Mouse (Mus musculus): ENCODE measurements around the gene Zfp654. TPM values are rescaled to one million over a fixed set of nuclear protein-coding genes. Genes with fewer than 3 reads are reported as not detected.

Zfp654 gene
- polyA plus RNA-seq, 1 experiment from 2014 or later: 2.4 TPM

GRCm38 (mm10) chr16:64836709-64837108 is 14.7 kb downstream of the Zfp654 start:
- WGBS: 95% methylated on average over 2 of the region's 2 CpGs
- ATAC-seq (ENCODE audit: low FRiP score, low TSS enrichment) (no peak), DNase-seq (ENCODE audit: low spot score) (no peak)

GRCm38 (mm10) chr16:64835996-64836545 is 15.4 kb downstream of the Zfp654 start:
- no peak for ATAC-seq (ENCODE audit: low FRiP score, low TSS enrichment)
- no peak for TF ChIP-seq EP300 (optimal IDR thresholded peaks at IDR 0.05)
- TF ChIP-seq CTCF (IDR thresholded peaks at IDR 0.05; ENCODE audit: low read depth): no peak
- H3K27ac ChIP-seq (replicated peaks): no peak overlapping the region
- H3K36me3 ChIP-seq (ENCODE audit: control insufficient read depth, insufficient read depth, low read length): no peaks in the 10 kb centered on the region
- no peak for DNase-seq (ENCODE audit: low spot score)
- H3K9me3 ChIP-seq (ENCODE audit: control insufficient read depth, low read length): no peaks in the 10 kb centered on the region
- no peak overlapping the region for H3K9ac ChIP-seq (ENCODE audit: low read length)
- 73% methylated on average over 1 of the region's 1 CpGs for WGBS
- no peaks in the 10 kb centered on the region for H3K27me3 ChIP-seq (ENCODE audit: control insufficient read depth, insufficient read depth, low read length)
- H3K4me2 ChIP-seq (replicated peaks; ENCODE audit: low read depth): no peak overlapping the region
- no peak overlapping the region for H3K4me3 ChIP-seq (ENCODE audit: low read depth, low read length)
- H3K4me1 ChIP-seq (replicated peaks; ENCODE audit: control insufficient read depth, insufficient read depth): no peaks in the 10 kb centered on the region

More at GRCm38 (mm10) chr16:64836709-64837108, 14.7 kb downstream of the Zfp654 start:
- Histone ChIP-seq H3K4me2 (replicated peaks; ENCODE audit: low read depth) (no peak overlapping the region), H3K9me3 (ENCODE audit: control insufficient read depth, low read length) (no peaks in the 10 kb centered on the region), H3K4me1 (replicated peaks; ENCODE audit: control insufficient read depth, insufficient read depth) (no peaks in the 10 kb centered on the region), H3K27ac (replicated peaks) (no peak overlapping the region), H3K27me3 (ENCODE audit: control insufficient read depth, insufficient read depth, low read length) (no peaks in the 10 kb centered on the region), H3K4me3 (ENCODE audit: low read depth, low read length) (no peak overlapping the region), H3K36me3 (ENCODE audit: control insufficient read depth, insufficient read depth, low read length) (no peaks in the 10 kb centered on the region), H3K9ac (ENCODE audit: low read length) (no peak overlapping the region)
- TF ChIP-seq CTCF (IDR thresholded peaks at IDR 0.05; ENCODE audit: low read depth) (no peak), EP300 (optimal IDR thresholded peaks at IDR 0.05) (no peak)

GRCm38 (mm10) chr16:64830291-64830690 is 21.2 kb downstream of the Zfp654 start:
- H3K36me3 ChIP-seq (ENCODE audit: control insufficient read depth, insufficient read depth, low read length): no peaks in the 10 kb centered on the region
- H3K4me1 ChIP-seq (replicated peaks; ENCODE audit: control insufficient read depth, insufficient read depth): no peaks in the 10 kb centered on the region
- TF ChIP-seq CTCF (IDR thresholded peaks at IDR 0.05; ENCODE audit: low read depth): no peak
- no peak for TF ChIP-seq EP300 (optimal IDR thresholded peaks at IDR 0.05)
- DNase-seq (ENCODE audit: low spot score): no peak
- H3K9ac ChIP-seq (ENCODE audit: low read length): no peak overlapping the region
- no peak for ATAC-seq (ENCODE audit: low FRiP score, low TSS enrichment)
- WGBS: 83% methylated on average over 15 of the region's 15 CpGs
- no peak overlapping the region for H3K4me2 ChIP-seq (replicated peaks; ENCODE audit: low read depth)
- no peaks in the 10 kb centered on the region for H3K27me3 ChIP-seq (ENCODE audit: control insufficient read depth, insufficient read depth, low read length)
- H3K9me3 ChIP-seq (ENCODE audit: control insufficient read depth, low read length): no peaks in the 10 kb centered on the region
- H3K27ac ChIP-seq (replicated peaks): no peak overlapping the region
- H3K4me3 ChIP-seq (ENCODE audit: low read depth, low read length): no peak overlapping the region

GRCm38 (mm10) chr16:64824474-64824873 is 27.0 kb downstream of the Zfp654 start:
- Histone ChIP-seq H3K27me3 (ENCODE audit: control insufficient read depth, insufficient read depth, low read length) (no peaks in the 10 kb centered on the region), H3K9me3 (ENCODE audit: control insufficient read depth, low read length) (no peaks in the 10 kb centered on the region), H3K36me3 (ENCODE audit: control insufficient read depth, insufficient read depth, low read length) (no peaks in the 10 kb centered on the region), H3K4me3 (ENCODE audit: low read depth, low read length) (no peak overlapping the region), H3K9ac (ENCODE audit: low read length) (no peak overlapping the region), H3K4me1 (replicated peaks; ENCODE audit: control insufficient read depth, insufficient read depth) (no peaks in the 10 kb centered on the region), H3K27ac (replicated peaks) (no peak overlapping the region), H3K4me2 (replicated peaks; ENCODE audit: low read depth) (no peak overlapping the region)
- ATAC-seq (ENCODE audit: low FRiP score, low TSS enrichment): no peak
- no peak for DNase-seq (ENCODE audit: low spot score)
- TF ChIP-seq CTCF (IDR thresholded peaks at IDR 0.05; ENCODE audit: low read depth): no peak
- no peak for TF ChIP-seq EP300 (optimal IDR thresholded peaks at IDR 0.05)
- WGBS: 90% methylated on average over 1 of the region's 1 CpGs

- no peak overlapping the region for H3K27ac ChIP-seq (replicated peaks)
- WGBS: 90% methylated on average over 1 of the region's 1 CpGs
- no peak overlapping the region for H3K9ac ChIP-seq (ENCODE audit: low read length)
- ATAC-seq (ENCODE audit: low FRiP score, low TSS enrichment): no peak
- H3K4me1 ChIP-seq (replicated peaks; ENCODE audit: control insufficient read depth, insufficient read depth): no peaks in the 10 kb centered on the region
- no peak for DNase-seq (ENCODE audit: low spot score)
- no peaks in the 10 kb centered on the region for H3K27me3 ChIP-seq (ENCODE audit: control insufficient read depth, insufficient read depth, low read length)
- no peak overlapping the region for H3K4me3 ChIP-seq (ENCODE audit: low read depth, low read length)
- no peak overlapping the region for H3K4me2 ChIP-seq (replicated peaks; ENCODE audit: low read depth)
- no peaks in the 10 kb centered on the region for H3K36me3 ChIP-seq (ENCODE audit: control insufficient read depth, insufficient read depth, low read length)
- no peaks in the 10 kb centered on the region for H3K9me3 ChIP-seq (ENCODE audit: control insufficient read depth, low read length)
- no peak for TF ChIP-seq EP300 (optimal IDR thresholded peaks at IDR 0.05)
- no peak for TF ChIP-seq CTCF (IDR thresholded peaks at IDR 0.05; ENCODE audit: low read depth)
These were observed 27.6 kb downstream of the Zfp654 start for GRCm38 (mm10) chr16:64823890-64824289.

- Histone ChIP-seq H3K36me3 (ENCODE audit: control insufficient read depth, insufficient read depth, low read length) (0 out of 2 replicates have a peak, but pooled peaks cover 2% of the 10 kb centered on the region), H3K4me3 (ENCODE audit: low read depth, low read length) (no peak overlapping the region), H3K27ac (replicated peaks) (no peak overlapping the region), H3K9ac (ENCODE audit: low read length) (no peak overlapping the region), H3K4me1 (replicated peaks; ENCODE audit: control insufficient read depth, insufficient read depth) (no peaks in the 10 kb centered on the region), H3K27me3 (ENCODE audit: control insufficient read depth, insufficient read depth, low read length) (no peaks in the 10 kb centered on the region), H3K4me2 (replicated peaks; ENCODE audit: low read depth) (no peak overlapping the region), H3K9me3 (ENCODE audit: control insufficient read depth, low read length) (no peaks in the 10 kb centered on the region)
- 93% methylated on average over 3 of the region's 3 CpGs for WGBS
- ATAC-seq (ENCODE audit: low FRiP score, low TSS enrichment) (no peak), DNase-seq (ENCODE audit: low spot score) (no peak)
- TF ChIP-seq EP300 (optimal IDR thresholded peaks at IDR 0.05) (no peak), CTCF (IDR thresholded peaks at IDR 0.05; ENCODE audit: low read depth) (no peak)
These were observed 34.2 kb downstream of the Zfp654 start for GRCm38 (mm10) chr16:64817094-64817765.

Measured in stomach, postnatal 0 days (tissue).